15 mouse cellular contexts compared by ENCODE assay signal in genomic region chr12:39634337-39634736, GRCm38 (mm10).
"Had no signal": no experiment of that assay in that cellular context is flagged by ENCODE, and none has a peak within 500 bp of the region (broad histone marks: within the 10 kb centered on the region; RNA-seq: fewer than 3 reads in every experiment).

No protein-coding gene starts in this region.

- H3K4me3 ChIP-seq: liver, embryonic 12.5 days; midbrain, embryonic 13.5 days; neural tube, embryonic 13.5 days; stomach, embryonic 15.5 days had no signal

- DNase-seq: lung, adult 18-20 months; lung, embryonic 14.5 days; lung, postnatal 10 days; lung, postnatal 4 days; right cerebral cortex, postnatal 14 days; thymus, adult 2 months; thymus, postnatal 25 days; thymus, postnatal 4 days had no signal

- H3K9me3 ChIP-seq: liver, embryonic 12.5 days; midbrain, embryonic 13.5 days; neural tube, embryonic 13.5 days; stomach, embryonic 15.5 days had no signal

- H3K27me3 ChIP-seq: liver, embryonic 12.5 days; midbrain, embryonic 13.5 days; neural tube, embryonic 13.5 days; stomach, embryonic 15.5 days had no signal

- H3K4me1 ChIP-seq: liver, embryonic 12.5 days; midbrain, embryonic 13.5 days; neural tube, embryonic 13.5 days; stomach, embryonic 15.5 days had no signal

- H3K27ac ChIP-seq: liver, embryonic 12.5 days; liver, embryonic 14.5 days; midbrain, embryonic 13.5 days; neural tube, embryonic 13.5 days; stomach, embryonic 15.5 days; stomach, postnatal 0 days had no signal

- H3K36me3 ChIP-seq: liver, embryonic 12.5 days; midbrain, embryonic 13.5 days; neural tube, embryonic 13.5 days; stomach, embryonic 15.5 days had no signal

- H3K4me2 ChIP-seq: liver, embryonic 12.5 days; lung, embryonic 14.5 days; midbrain, embryonic 11.5 days; midbrain, embryonic 13.5 days; neural tube, embryonic 13.5 days; stomach, embryonic 15.5 days had no signal

- H3K9ac ChIP-seq: liver, embryonic 12.5 days; liver, embryonic 14.5 days; lung, embryonic 14.5 days; midbrain, embryonic 13.5 days; neural tube, embryonic 13.5 days; stomach, embryonic 15.5 days had no signal
